Mouse (Mus musculus): ENCODE data around the gene Tle1.

- TF ChIP-seq CTCF (IDR thresholded peaks at IDR 0.05; ENCODE audit: low read depth, low read length) (no peak), POLR2A (IDR thresholded peaks at IDR 0.05; ENCODE audit: insufficient read depth, low read length) (no peak)
Measured at GRCm38 (mm10) chr4:72199571-72200558, 854 bp downstream of the Tle1 start.

Data from ES-Bruce4 (cell line).